Mouse (Mus musculus) liver, embryonic 16.5 days (tissue): ENCODE data around the gene Gm10974. TPM values are rescaled to one million over a fixed set of nuclear protein-coding genes. Genes with fewer than 3 reads are reported as not detected.

Source experiments
- ATAC-seq: fragments of 200-750 bp; cut with Nextera tagmentation; 2 replicates; pipeline ENCODE4 v1.8.0; 2017; ENCODE audit warnings: low read depth, mild to moderate bottlenecking, moderate number of reproducible peaks, moderate library complexity
- H3K27ac ChIP-seq: fragments of 300-500 bp; sonication (generic); 2 replicates; pipeline ENCODE4 v1.5.1; 2014; ENCODE audit warnings: mild to moderate bottlenecking, low read length
- H3K27me3 ChIP-seq: fragments of 300-500 bp; sonication (generic); 2 replicates; pipeline ENCODE4 v1.6.1; 2014; ENCODE audit warnings: low read depth, low read length, mixed read lengths; ENCODE audit not compliant: control insufficient read depth, insufficient read depth
- H3K36me3 ChIP-seq: fragments of 300-500 bp; sonication (generic); 2 replicates; pipeline ENCODE4 v1.6.1; 2014; ENCODE audit warnings: mild to moderate bottlenecking; ENCODE audit not compliant: control insufficient read depth, insufficient read depth
- H3K4me1 ChIP-seq: fragments of 300-500 bp; sonication (generic); 2 replicates; pipeline ENCODE4 v1.6.1; 2014; ENCODE audit warnings: low read depth, low read length, mixed read lengths; ENCODE audit not compliant: control insufficient read depth
- H3K4me2 ChIP-seq: fragments of 300-500 bp; sonication (generic); 2 replicates; pipeline ENCODE4 v1.6.1; 2014; ENCODE audit warnings: low read depth, low read length, mixed read lengths
- H3K4me3 ChIP-seq: fragments of 300-500 bp; sonication (generic); 2 replicates; pipeline ENCODE4 v1.5.1; 2014; ENCODE audit warnings: low read depth, mild to moderate bottlenecking, low read length
- H3K9ac ChIP-seq: fragments of 300-500 bp; sonication (generic); 2 replicates; pipeline ENCODE4 v1.6.1; 2014; ENCODE audit warnings: low read depth, low read length
- H3K9me3 ChIP-seq: fragments of 300-500 bp; sonication (generic); replicated peaks from 2 replicates; pipeline ENCODE4 v1.6.1; 2016; ENCODE audit warnings: low read length; ENCODE audit not compliant: control insufficient read depth
- WGBS: fragments of 180-500 bp; shearing (Covaris S2); extraction: QIAGEN DNeasy Blood & Tissue Kit; methylation state at CpG from one replicate; pipeline ENCODE4 v1.1.7; 2014; ENCODE audit not compliant: insufficient replicate concordance; 5-methylcytosine and 5-hydroxymethylcytosine counted together
- polyA plus RNA-seq: library from polyadenylated mRNA; unstranded; fragments of >200 nt; fragmentation: Nextera tagmentation; extraction: Ambion mirVana; gene quantifications from 2 replicates; pipeline ENCODE4 v1.2.1, GENCODE M21; 2015

Gene Gm10974
- polyA plus RNA-seq, 1 experiment from 2014 or later, result not detected

- Histone ChIP-seq H3K36me3 (no peaks in the 10 kb centered on the region), H3K27me3 (no peaks in the 10 kb centered on the region), H3K4me1 (no peaks in the 10 kb centered on the region), H3K9ac (no peak overlapping the region), H3K4me2 (no peak overlapping the region), H3K27ac (no peak overlapping the region), H3K9me3 (no peaks in the 10 kb centered on the region), H3K4me3 (no peak overlapping the region)
- 50% methylated on average over 13 of the region's 13 CpGs for WGBS
- no peak for ATAC-seq
These were observed 40.4 kb downstream of the Gm10974 start for GRCm38 (mm10) chr7:66405951-66406721.

- Histone ChIP-seq H3K9me3 (no peaks in the 10 kb centered on the region), H3K4me2 (no peak overlapping the region), H3K36me3 (no peaks in the 10 kb centered on the region), H3K9ac (no peak overlapping the region), H3K27ac (no peak overlapping the region), H3K4me3 (no peak overlapping the region), H3K27me3 (no peaks in the 10 kb centered on the region), H3K4me1 (no peaks in the 10 kb centered on the region)
- WGBS, result 49% methylated on average over 8 of the region's 8 CpGs
- no peak for ATAC-seq
These were observed 41.3 kb downstream of the Gm10974 start for GRCm38 (mm10) chr7:66406971-66407370.

GRCm38 (mm10) chr7:66409433-66409832, 43.7 kb downstream of the Gm10974 start:
- no peaks in the 10 kb centered on the region for H3K27me3 ChIP-seq
- no peaks in the 10 kb centered on the region for H3K9me3 ChIP-seq
- no peaks in the 10 kb centered on the region for H3K36me3 ChIP-seq
- H3K4me2 ChIP-seq, result no peak overlapping the region
- no peaks in the 10 kb centered on the region for H3K4me1 ChIP-seq
- H3K4me3 ChIP-seq, result no peak overlapping the region
- ATAC-seq, result no peak
- no peak overlapping the region for H3K9ac ChIP-seq
- WGBS, result 59% methylated on average over 6 of the region's 6 CpGs
- H3K27ac ChIP-seq, result no peak overlapping the region

- H3K36me3 ChIP-seq, result no peaks in the 10 kb centered on the region
- WGBS, result 69% methylated on average over 7 of the region's 7 CpGs
- no peak overlapping the region for H3K9ac ChIP-seq
- H3K27me3 ChIP-seq, result no peaks in the 10 kb centered on the region
- H3K27ac ChIP-seq, result no peak overlapping the region
- no peaks in the 10 kb centered on the region for H3K4me1 ChIP-seq
- H3K9me3 ChIP-seq, result no peaks in the 10 kb centered on the region
- H3K4me2 ChIP-seq, result no peak overlapping the region
- no peak overlapping the region for H3K4me3 ChIP-seq
- ATAC-seq, result no peak
These were observed 47.4 kb downstream of the Gm10974 start for GRCm38 (mm10) chr7:66413093-66413492.

- no peak overlapping the region for H3K4me2 ChIP-seq
- H3K36me3 ChIP-seq, result no peaks in the 10 kb centered on the region
- H3K4me3 ChIP-seq, result no peak overlapping the region
- whole genome bisulfite sequencing, result 68% methylated on average over 4 of the region's 4 CpGs
- no peak for ATAC-seq
- H3K27ac ChIP-seq, result no peak overlapping the region
- H3K9ac ChIP-seq, result no peak overlapping the region
- H3K27me3 ChIP-seq, result no peaks in the 10 kb centered on the region
- H3K9me3 ChIP-seq, result no peaks in the 10 kb centered on the region
- H3K4me1 ChIP-seq, result no peaks in the 10 kb centered on the region
These were observed 51.1 kb downstream of the Gm10974 start for GRCm38 (mm10) chr7:66416829-66417228.

GRCm38 (mm10) chr7:66418981-66419380, 53.3 kb downstream of the Gm10974 start:
- Histone ChIP-seq H3K4me2 (no peak overlapping the region), H3K9me3 (no peaks in the 10 kb centered on the region), H3K4me1 (no peaks in the 10 kb centered on the region), H3K9ac (no peak overlapping the region), H3K36me3 (no peaks in the 10 kb centered on the region), H3K27ac (no peak overlapping the region), H3K4me3 (no peak overlapping the region), H3K27me3 (no peaks in the 10 kb centered on the region)
- ATAC-seq, result no peak
- WGBS, result 50% methylated on average over 12 of the region's 12 CpGs

GRCm38 (mm10) chr7:66421903-66422302, 56.2 kb downstream of the Gm10974 start:
- Histone ChIP-seq H3K36me3 (no peaks in the 10 kb centered on the region), H3K27me3 (peaks cover 21% of the 10 kb centered on the region), H3K27ac (no peak overlapping the region), H3K9ac (no peak overlapping the region), H3K4me1 (no peaks in the 10 kb centered on the region), H3K9me3 (no peaks in the 10 kb centered on the region), H3K4me3 (no peak overlapping the region), H3K4me2 (no peak overlapping the region)
- WGBS, result 60% methylated on average over 8 of the region's 8 CpGs
- ATAC-seq, result no peak

GRCm38 (mm10) chr7:66427053-66427436, 61.3 kb downstream of the Gm10974 start:
- H3K9ac ChIP-seq, result no peak overlapping the region
- peak overlapping the region; percentile 48 for H3K4me2 ChIP-seq
- no peaks in the 10 kb centered on the region for H3K9me3 ChIP-seq
- no peaks in the 10 kb centered on the region for H3K36me3 ChIP-seq
- 2% methylated on average over 23 of the region's 23 CpGs for WGBS
- peaks cover 45% of the 10 kb centered on the region for H3K27me3 ChIP-seq
- no peak for ATAC-seq
- H3K27ac ChIP-seq, result no peak overlapping the region
- H3K4me1 ChIP-seq, result no peaks in the 10 kb centered on the region
- H3K4me3 ChIP-seq, result peak overlapping the region; percentile 33

- H3K9ac ChIP-seq, result no peak within 1 kb of the TSS
- no peaks in the 10 kb centered on the region for H3K36me3 ChIP-seq
- H3K4me1 ChIP-seq, result no peaks in the 10 kb centered on the region
- ATAC-seq, result peak; percentile 56; the same call in 1 of the 2 replicates
- peak within 1 kb of the TSS; percentile 48 for H3K4me2 ChIP-seq
- peak within 1 kb of the TSS; percentile 33 for H3K4me3 ChIP-seq
- H3K27me3 ChIP-seq, result peaks cover 45% of the 10 kb centered on the region
- H3K27ac ChIP-seq, result no peak within 1 kb of the TSS
- H3K9me3 ChIP-seq, result no peaks in the 10 kb centered on the region
- WGBS, result under 1% methylated on average over 47 of the region's 56 CpGs
These were observed 61.9 kb downstream of the Gm10974 start, which contains the start of gene Aldh1a3 for GRCm38 (mm10) chr7:66427437-66428161. TSS of gene Aldh1a3 (minus strand) at chr7:66427517.
